8 mouse cellular contexts compared by ENCODE assay signal in the genomic region with DNA sequence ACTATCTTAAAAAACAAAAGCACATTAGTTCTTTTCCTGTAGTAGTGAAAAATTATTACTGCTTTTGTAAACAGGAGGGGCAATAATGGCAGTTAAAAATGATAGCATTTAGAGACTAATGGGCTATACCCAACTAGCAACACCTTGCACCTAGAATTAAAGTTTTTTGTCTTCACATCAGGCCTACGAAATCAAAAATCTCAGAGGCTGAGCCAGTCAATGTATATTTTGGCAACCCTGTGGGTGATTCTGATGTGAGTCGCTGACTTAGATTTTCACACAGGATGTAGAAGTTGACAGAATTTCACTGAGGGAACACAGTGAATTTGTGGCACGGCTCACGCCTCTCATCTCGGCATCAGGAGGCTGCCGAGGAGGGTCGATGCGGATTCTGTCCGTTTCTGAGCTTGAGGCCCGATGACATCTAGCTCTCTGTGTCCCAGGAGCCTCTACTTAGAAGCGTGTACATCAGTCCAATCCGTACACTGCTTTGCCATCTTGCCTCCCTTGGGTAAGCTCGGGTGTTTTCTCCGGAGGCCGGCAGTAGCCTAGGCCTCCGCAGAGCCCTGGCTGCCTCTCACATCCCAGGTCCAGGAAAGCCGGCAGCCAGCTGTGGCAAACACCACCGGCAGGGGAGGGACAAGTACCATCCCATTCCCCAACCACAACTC. TPM values are rescaled to one million over a fixed set of nuclear protein-coding genes. Genes with fewer than 3 reads are reported as not detected.
DNase-seq lines count a peak whose midpoint lies in the region; ATAC-seq and TF ChIP-seq lines count a peak whose summit lies in the region.

No protein-coding gene starts in this region.

- DNase-seq in lung, postnatal 10 days, result no peak
- DNase-seq in left cerebral cortex, adult 9 months (ENCODE audit: low spot score in 2 of 2), result no peak
- DNase-seq in urinary bladder, adult 2 months (ENCODE audit: low spot score), result no peak
- DNase-seq in frontal cortex, postnatal 25 days (ENCODE audit: low spot score in 2 of 2), result no peak

- H3K27ac ChIP-seq in lung, embryonic 15.5 days, result peak overlapping the region; percentile 98
- H3K27ac ChIP-seq in embryonic facial prominence, embryonic 15.5 days (replicated peaks), result peak overlapping the region; percentile 99
- peak overlapping the region; percentile 89 for H3K27ac ChIP-seq in limb, embryonic 12.5 days
- peak overlapping the region; percentile 86; the same call in 1 of the 2 replicates for H3K27ac ChIP-seq in small intestine, adult 2 months (ENCODE audit: insufficient read depth, low read depth, low read length)

- H3K4me1 ChIP-seq in lung, embryonic 15.5 days, result peaks cover 24% of the 10 kb centered on the region
- H3K4me1 ChIP-seq in embryonic facial prominence, embryonic 15.5 days, result peaks cover 21% of the 10 kb centered on the region
- peaks cover 26% of the 10 kb centered on the region for H3K4me1 ChIP-seq in limb, embryonic 12.5 days (replicated peaks)
- peaks cover 3% of the 10 kb centered on the region; the same call in 1 of the 2 replicates for H3K4me1 ChIP-seq in small intestine, adult 2 months (ENCODE audit: control insufficient read depth, insufficient read depth, insufficient read length, low read length)

- peak; percentile 40; the same call in 1 of the 2 replicates for ATAC-seq in lung, embryonic 15.5 days (ENCODE audit: borderline replicate concordance, extremely low read depth, low FRiP score, low TSS enrichment)
- ATAC-seq in embryonic facial prominence, embryonic 15.5 days (ENCODE audit: insufficient number of reproducible peaks, low FRiP score, low TSS enrichment, low read depth), result peak; percentile 27
- ATAC-seq in limb, embryonic 12.5 days (ENCODE audit: insufficient number of reproducible peaks, insufficient read depth, low FRiP score, low TSS enrichment, low read depth), result peak; percentile 71

- H3K9me3 ChIP-seq in lung, embryonic 15.5 days, result no peaks in the 10 kb centered on the region
- no peaks in the 10 kb centered on the region for H3K9me3 ChIP-seq in embryonic facial prominence, embryonic 15.5 days (replicated peaks)
- H3K9me3 ChIP-seq in limb, embryonic 12.5 days, result no peaks in the 10 kb centered on the region

- H3K36me3 ChIP-seq in lung, embryonic 15.5 days, result peaks cover 35% of the 10 kb centered on the region
- peaks cover 26% of the 10 kb centered on the region for H3K36me3 ChIP-seq in embryonic facial prominence, embryonic 15.5 days
- peaks cover 35% of the 10 kb centered on the region for H3K36me3 ChIP-seq in limb, embryonic 12.5 days
- H3K36me3 ChIP-seq in small intestine, adult 2 months (ENCODE audit: control insufficient read depth, insufficient read depth, low read length), result peaks cover 24% of the 10 kb centered on the region

- TF ChIP-seq CTCF in small intestine, adult 2 months (IDR thresholded peaks at IDR 0.05; ENCODE audit: extremely low read depth, insufficient read length, insufficient replicate concordance, low read depth, low read length), result no peak

- peak overlapping the region; percentile 89 for H3K9ac ChIP-seq in lung, embryonic 15.5 days
- H3K9ac ChIP-seq in embryonic facial prominence, embryonic 15.5 days, result peak overlapping the region; percentile 74
- H3K9ac ChIP-seq in limb, embryonic 12.5 days (replicated peaks), result peak overlapping the region; percentile 89

- peak overlapping the region; percentile 64 for H3K4me2 ChIP-seq in lung, embryonic 15.5 days
- peak overlapping the region; percentile 75 for H3K4me2 ChIP-seq in embryonic facial prominence, embryonic 15.5 days (replicated peaks)
- peak overlapping the region; percentile 87 for H3K4me2 ChIP-seq in limb, embryonic 12.5 days

- peak overlapping the region; percentile 86 for H3K4me3 ChIP-seq in lung, embryonic 15.5 days
- H3K4me3 ChIP-seq in embryonic facial prominence, embryonic 15.5 days (replicated peaks), result peak overlapping the region; percentile 96
- H3K4me3 ChIP-seq in limb, embryonic 12.5 days (replicated peaks), result peak overlapping the region; percentile 86
- H3K4me3 ChIP-seq in small intestine, adult 2 months (ENCODE audit: low read depth, low read length), result peak overlapping the region; percentile 92

- 2% methylated on average over 18 of the region's 18 CpGs for WGBS in lung, embryonic 15.5 days
- WGBS in embryonic facial prominence, embryonic 15.5 days, result 2% methylated on average over 18 of the region's 18 CpGs
- 3% methylated on average over 18 of the region's 18 CpGs for WGBS in limb, embryonic 12.5 days
- 2% methylated on average over 18 of the region's 18 CpGs for WGBS in small intestine, adult 2 months

- no peak for TF ChIP-seq POLR2A in small intestine, adult 2 months (IDR thresholded peaks at IDR 0.05; ENCODE audit: low read depth, low read length)

- H3K27me3 ChIP-seq in lung, embryonic 15.5 days, result no peaks in the 10 kb centered on the region
- no peaks in the 10 kb centered on the region for H3K27me3 ChIP-seq in embryonic facial prominence, embryonic 15.5 days
- H3K27me3 ChIP-seq in limb, embryonic 12.5 days, result no peaks in the 10 kb centered on the region
- no peaks in the 10 kb centered on the region for H3K27me3 ChIP-seq in small intestine, adult 2 months (ENCODE audit: control insufficient read depth, insufficient read depth, low read length)

RNA-seq across cellular contexts. Expression of gene Zwilch, which starts 0.6 kb away (rescaled TPM):
- 26.3 and 26.6 TPM in 2 replicates for polyA plus RNA-seq in lung, embryonic 15.5 days (2015; fragmentation: Nextera tagmentation; extraction: Ambion mirVana)
- 16.3 and 19.5 TPM in 2 replicates for polyA plus RNA-seq in embryonic facial prominence, embryonic 15.5 days (2015; fragmentation: Nextera tagmentation; extraction: Ambion mirVana)
- 29.5 and 32.5 TPM in 2 replicates for polyA plus RNA-seq in limb, embryonic 12.5 days (2016; fragmentation: Nextera tagmentation; extraction: Ambion mirVana)
- polyA plus RNA-seq in small intestine, adult 2 months (2012; rRNA removed), result 0.70 and 1.9 TPM in 2 replicates
- polyA plus RNA-seq in urinary bladder, adult 2 months (2012; rRNA removed), result 5.5 and 5.6 TPM in 2 replicates

RNA-seq across cellular contexts. Expression of gene Rpl4, which starts 0.9 kb away (rescaled TPM):
- polyA plus RNA-seq in lung, embryonic 15.5 days (2015; fragmentation: Nextera tagmentation; extraction: Ambion mirVana), result 1,133 and 1,159 TPM in 2 replicates
- 1,153 and 1,206 TPM in 2 replicates for polyA plus RNA-seq in embryonic facial prominence, embryonic 15.5 days (2015; fragmentation: Nextera tagmentation; extraction: Ambion mirVana)
- polyA plus RNA-seq in limb, embryonic 12.5 days (2016; fragmentation: Nextera tagmentation; extraction: Ambion mirVana), result 1,142 and 1,161 TPM in 2 replicates
- 122 and 189 TPM in 2 replicates for polyA plus RNA-seq in small intestine, adult 2 months (2012; rRNA removed)
- 1,255 and 1,379 TPM in 2 replicates for polyA plus RNA-seq in urinary bladder, adult 2 months (2012; rRNA removed)

RNA-seq across cellular contexts. Expression of gene Snapc5, which starts 6.8 kb away (rescaled TPM):
- 30.6 and 32.8 TPM in 2 replicates for polyA plus RNA-seq in lung, embryonic 15.5 days (2015; fragmentation: Nextera tagmentation; extraction: Ambion mirVana)
- 30.2 and 35.3 TPM in 2 replicates for polyA plus RNA-seq in embryonic facial prominence, embryonic 15.5 days (2015; fragmentation: Nextera tagmentation; extraction: Ambion mirVana)
- polyA plus RNA-seq in limb, embryonic 12.5 days (2016; fragmentation: Nextera tagmentation; extraction: Ambion mirVana), result 28.3 and 29.3 TPM in 2 replicates
- 5.8 and 12.2 TPM in 2 replicates for polyA plus RNA-seq in small intestine, adult 2 months (2012; rRNA removed)
- polyA plus RNA-seq in urinary bladder, adult 2 months (2012; rRNA removed), result 39.5 and 46.3 TPM in 2 replicates

RNA-seq across cellular contexts. Expression of gene Lctl, which starts 55.3 kb away (rescaled TPM):
- not detected in 2 replicates for polyA plus RNA-seq in lung, embryonic 15.5 days (2015; fragmentation: Nextera tagmentation; extraction: Ambion mirVana)
- 0.16 TPM in 1 of 2 replicates, not detected in the other for polyA plus RNA-seq in embryonic facial prominence, embryonic 15.5 days (2015; fragmentation: Nextera tagmentation; extraction: Ambion mirVana)
- not detected in 2 replicates for polyA plus RNA-seq in limb, embryonic 12.5 days (2016; fragmentation: Nextera tagmentation; extraction: Ambion mirVana)
- polyA plus RNA-seq in small intestine, adult 2 months (2012; rRNA removed), result 0.17 and 0.98 TPM in 2 replicates
- polyA plus RNA-seq in urinary bladder, adult 2 months (2012; rRNA removed), result 0.38 and 1.3 TPM in 2 replicates
